Mouse (Mus musculus) MEL (cell line): ENCODE measurements around the gene 8030411F24Rik.

ENCODE experiments used
- BHLHE40 ChIP-seq: IDR thresholded peaks from 2 replicates; pipeline ENCODE4 v1.6.1; 2012; ENCODE audit warnings: low read depth, mild to moderate bottlenecking, inconsistent platforms, low read length, improper control_type of control experiment, borderline replicate concordance
- CTCF ChIP-seq, 3 experiments: IDR thresholded peaks in 2 of 3; conservative IDR thresholded peaks in 1 of 3; 2 replicates each; pipeline ENCODE4 v1.5.1; 2011 to 2012; ENCODE audit warnings: low read length in 3 of 3, low read depth in 2 of 3, mild to moderate bottlenecking in 2 of 3, improper control_type of control experiment in 1 of 3, inconsistent platforms in 1 of 3, mixed read lengths in 1 of 3, moderate library complexity in 1 of 3; ENCODE audit not compliant: control insufficient read depth in 1 of 3, insufficient read depth in 1 of 3, poor library complexity in 1 of 3, severe bottlenecking in 1 of 3
- ELF1 ChIP-seq: IDR thresholded peaks from 2 replicates; pipeline ENCODE4 v1.6.1; 2014; ENCODE audit warnings: low read depth, mild to moderate bottlenecking, inconsistent platforms, low read length, improper control_type of control experiment, moderate library complexity
- EP300 ChIP-seq, 2 experiments: IDR thresholded peaks; 2 replicates each; pipeline ENCODE4 v1.6.1; 2011; ENCODE audit warnings: improper control_type of control experiment in 2 of 2, low read length in 2 of 2, low read depth in 1 of 2, mild to moderate bottlenecking in 1 of 2
- POLR2A ChIP-seq, 2 experiments: IDR thresholded peaks; 2 replicates each; pipeline ENCODE4 v1.6.1; 2011 to 2012; ENCODE audit warnings: low read length in 2 of 2, mild to moderate bottlenecking in 2 of 2, control low read depth in 1 of 2, improper control_type of control experiment in 1 of 2, low read depth in 1 of 2, moderate library complexity in 1 of 2; ENCODE audit not compliant: control insufficient read depth in 1 of 2, insufficient read depth in 1 of 2, poor library complexity in 1 of 2
- SMC3 ChIP-seq: IDR thresholded peaks from 2 replicates; pipeline ENCODE4 v1.6.1; 2011; ENCODE audit warnings: low read depth, low read length, improper control_type of control experiment
- TCF12 ChIP-seq: IDR thresholded peaks from 2 replicates; pipeline ENCODE4 v1.6.1; 2014; ENCODE audit warnings: low read depth, mild to moderate bottlenecking, inconsistent platforms, low read length, improper control_type of control experiment, moderate library complexity
- ZC3H11A ChIP-seq: IDR thresholded peaks from 2 replicates; pipeline ENCODE4 v1.6.1; 2012; ENCODE audit warnings: low read depth, mild to moderate bottlenecking, inconsistent platforms, low read length, improper control_type of control experiment
- ZMIZ1 ChIP-seq: IDR thresholded peaks from 2 replicates; pipeline ENCODE4 v1.6.1; 2012; ENCODE audit warnings: low read depth, mild to moderate bottlenecking, inconsistent platforms, low read length, improper control_type of control experiment, moderate library complexity

GRCm38 (mm10) chr2:148834912-148835311 lies 53.1 kb downstream of the 8030411F24Rik start, which contains the start of gene Cst9:
- TF ChIP-seq SMC3 (no peak), CTCF (IDR thresholded peaks at IDR 0.05 in 2 of 3, conservative IDR thresholded peaks at IDR 0.05 in 1 of 3; ENCODE audit: control insufficient read depth in 1 of 3, insufficient read depth in 1 of 3, low read depth in 2 of 3, low read length in 3 of 3, poor library complexity in 1 of 3, severe bottlenecking in 1 of 3) (no peak), EP300 (IDR thresholded peaks at IDR 0.05; ENCODE audit: low read depth in 1 of 2, low read length in 2 of 2) (no peak), ZMIZ1 (no peak), BHLHE40 (no peak), TCF12 (no peak), POLR2A (IDR thresholded peaks at IDR 0.05; ENCODE audit: control insufficient read depth in 1 of 2, insufficient read depth in 1 of 2, low read depth in 1 of 2, low read length in 2 of 2, poor library complexity in 1 of 2) (no peak), ELF1 (no peak), ZC3H11A (no peak)
